Mouse (Mus musculus) liver, embryonic 13.5 days (tissue): Measurements from ENCODE around the gene Ank3. TPM values are rescaled to one million over a fixed set of nuclear protein-coding genes. Genes with fewer than 3 reads are reported as not detected.

Experiments
- ATAC-seq: fragments of 200-750 bp; cut with Nextera tagmentation; 2 replicates; pipeline ENCODE4 v1.8.0; 2017; ENCODE audit warnings: low read depth, mild to moderate bottlenecking, moderate number of reproducible peaks, moderate library complexity
- DNase-seq: peaks from one replicate; pipeline ENCODE4 v3.0.0; 2022
- H3K27ac ChIP-seq: fragments of 300-500 bp; sonication (generic); 2 replicates; pipeline ENCODE4 v1.5.1; 2015; ENCODE audit warnings: moderate library complexity, mild to moderate bottlenecking, inconsistent platforms
- H3K27me3 ChIP-seq: fragments of 300-500 bp; sonication (generic); 2 replicates; pipeline ENCODE4 v1.6.1; 2015; ENCODE audit warnings: mild to moderate bottlenecking, inconsistent platforms
- H3K36me3 ChIP-seq: fragments of 300-500 bp; sonication (generic); 2 replicates; pipeline ENCODE4 v1.6.1; 2015; ENCODE audit warnings: mild to moderate bottlenecking, inconsistent platforms
- H3K4me1 ChIP-seq: fragments of 300-500 bp; sonication (generic); replicated peaks from 2 replicates; pipeline ENCODE4 v1.6.1; 2015; ENCODE audit warnings: inconsistent platforms
- H3K4me2 ChIP-seq: fragments of 300-500 bp; sonication (generic); 2 replicates; pipeline ENCODE4 v1.6.1; 2015; ENCODE audit warnings: inconsistent platforms, mild to moderate bottlenecking, moderate library complexity
- H3K4me3 ChIP-seq: fragments of 300-500 bp; sonication (generic); replicated peaks from 2 replicates; pipeline ENCODE4 v1.5.1; 2015; ENCODE audit warnings: mild to moderate bottlenecking, inconsistent platforms
- H3K9ac ChIP-seq: fragments of 300-500 bp; sonication (generic); 2 replicates; pipeline ENCODE4 v1.6.1; 2015; ENCODE audit warnings: mild to moderate bottlenecking, inconsistent platforms
- H3K9me3 ChIP-seq: fragments of 300-500 bp; sonication (generic); replicated peaks from 2 replicates; pipeline ENCODE4 v1.6.1; 2016; ENCODE audit warnings: inconsistent platforms
- WGBS: fragments of 180-500 bp; shearing (Covaris S2); methylation state at CpG from one replicate; pipeline ENCODE4 v1.1.7; 2015; ENCODE audit not compliant: insufficient replicate concordance; 5-methylcytosine and 5-hydroxymethylcytosine counted together
- polyA plus RNA-seq: library from polyadenylated mRNA; unstranded; fragments of >200 nt; fragmentation: Nextera tagmentation; extraction: Ambion mirVana; gene quantifications from 2 replicates; pipeline ENCODE4 v1.2.1, GENCODE M21; 2015

The Ank3 gene
- polyA plus RNA-seq, 1 experiment from 2014 or later = 5.6 TPM

DNA sequence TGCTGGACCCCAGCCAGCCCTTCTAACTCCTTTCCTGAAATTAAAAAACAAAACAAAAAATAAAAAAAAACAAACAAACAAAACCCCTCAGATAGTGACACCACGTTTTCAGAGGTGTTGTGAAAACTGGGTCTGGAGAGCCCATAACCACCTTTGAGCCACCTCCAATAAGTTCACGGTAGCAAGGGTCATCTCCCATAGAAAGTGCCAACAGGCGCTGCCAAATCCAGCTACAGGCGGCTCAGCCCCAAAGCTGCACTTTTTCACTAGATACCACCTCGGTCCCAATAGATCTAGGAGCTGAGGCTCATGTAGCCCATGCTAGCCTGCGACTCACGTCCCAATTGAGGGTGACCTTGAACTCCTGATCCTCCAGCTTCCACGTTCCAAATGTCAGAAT, 547.7 kb downstream of the Ank3 start:
- Histone ChIP-seq H3K9ac (no peak overlapping the region), H3K4me3 (no peak overlapping the region), H3K4me1 (no peaks in the 10 kb centered on the region), H3K27me3 (no peaks in the 10 kb centered on the region), H3K36me3 (no peaks in the 10 kb centered on the region), H3K9me3 (no peaks in the 10 kb centered on the region), H3K4me2 (no peak overlapping the region), H3K27ac (no peak overlapping the region)
- whole genome bisulfite sequencing = 61% methylated on average over 8 of the region's 8 CpGs
- DNase-seq (no peak), ATAC-seq (no peak)

- Histone ChIP-seq H3K4me2 (no peak overlapping the region), H3K27ac (no peak overlapping the region), H3K4me1 (no peaks in the 10 kb centered on the region), H3K9me3 (no peaks in the 10 kb centered on the region), H3K36me3 (no peaks in the 10 kb centered on the region), H3K9ac (no peak overlapping the region), H3K27me3 (no peaks in the 10 kb centered on the region), H3K4me3 (no peak overlapping the region)
- DNase-seq = no peak
- no peak for ATAC-seq
- 73% methylated on average over 6 of the region's 6 CpGs for WGBS
Observed at GRCm38 (mm10) chr10:69947093-69947492, 548.5 kb downstream of the Ank3 start.

DNA sequence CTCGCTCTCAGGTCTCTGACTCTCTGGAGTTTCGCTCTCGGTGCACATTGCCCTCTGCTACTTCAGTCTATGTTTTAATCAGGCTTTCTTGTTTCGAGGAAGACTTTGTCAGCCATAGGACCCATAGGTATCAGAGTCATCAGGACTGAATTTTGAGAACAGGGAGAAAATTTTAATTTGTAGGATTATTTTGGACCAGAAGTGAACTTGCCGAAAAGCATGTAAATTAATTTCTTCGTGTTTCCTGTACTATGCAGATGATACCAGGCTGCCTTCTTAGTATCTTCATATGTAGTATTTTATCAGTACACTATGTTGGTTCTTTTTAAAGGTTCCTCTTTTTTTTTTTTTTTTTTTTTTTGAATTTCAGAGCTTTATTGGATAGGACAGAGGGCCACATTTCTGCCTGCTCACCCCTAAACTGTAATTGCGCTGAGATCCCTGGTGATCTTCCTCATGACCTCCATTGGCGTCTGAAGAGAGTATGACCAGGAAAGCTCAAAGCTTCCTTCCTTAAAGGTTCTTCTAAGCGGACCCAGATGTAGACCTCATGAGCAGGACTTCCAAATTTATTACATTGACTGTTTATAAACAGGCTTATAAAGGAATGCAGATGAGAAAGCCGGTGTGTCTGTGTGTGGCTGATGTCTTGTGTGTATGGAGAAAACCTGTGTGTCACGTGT, 551.8 kb downstream of the Ank3 start:
- no peak for ATAC-seq
- Histone ChIP-seq H3K4me3 (no peak overlapping the region), H3K4me2 (no peak overlapping the region), H3K9me3 (no peaks in the 10 kb centered on the region), H3K36me3 (no peaks in the 10 kb centered on the region), H3K27ac (no peak overlapping the region), H3K4me1 (no peaks in the 10 kb centered on the region), H3K9ac (no peak overlapping the region), H3K27me3 (no peaks in the 10 kb centered on the region)
- DNase-seq = no peak
- WGBS = 71% methylated on average over 11 of the region's 11 CpGs

DNA sequence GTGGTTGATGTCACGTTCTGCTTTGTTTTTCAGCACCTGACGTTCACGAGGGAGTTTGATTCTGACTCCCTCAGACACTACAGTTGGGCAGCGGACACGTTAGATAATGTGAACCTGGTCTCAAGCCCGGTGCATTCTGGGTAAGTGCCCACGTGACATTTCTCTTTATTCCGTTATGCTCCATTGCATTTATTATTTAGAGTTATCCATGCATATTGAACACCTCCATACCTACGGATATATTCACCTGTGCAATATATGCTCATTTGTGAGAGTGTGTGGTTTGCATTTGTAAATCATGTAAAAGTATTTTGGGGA, 552.3 kb downstream of the Ank3 start:
- no peak for ATAC-seq
- Histone ChIP-seq H3K9ac (no peak overlapping the region), H3K4me1 (no peaks in the 10 kb centered on the region), H3K27me3 (no peaks in the 10 kb centered on the region), H3K4me3 (no peak overlapping the region), H3K9me3 (no peaks in the 10 kb centered on the region), H3K36me3 (no peaks in the 10 kb centered on the region), H3K27ac (no peak overlapping the region), H3K4me2 (no peak overlapping the region)
- 73% methylated on average over 9 of the region's 9 CpGs for WGBS
- no peak for DNase-seq

GRCm38 (mm10) chr10:69951426-69951825, 552.9 kb downstream of the Ank3 start:
- Histone ChIP-seq H3K36me3 (no peaks in the 10 kb centered on the region), H3K27me3 (no peaks in the 10 kb centered on the region), H3K9ac (no peak overlapping the region), H3K4me3 (no peak overlapping the region), H3K9me3 (no peaks in the 10 kb centered on the region), H3K4me2 (no peak overlapping the region), H3K4me1 (no peaks in the 10 kb centered on the region), H3K27ac (no peak overlapping the region)
- ATAC-seq (no peak), DNase-seq (no peak)
- 47% methylated on average over 4 of the region's 4 CpGs for WGBS

GRCm38 (mm10) chr10:69952316-69952715, 553.7 kb downstream of the Ank3 start:
- H3K27ac ChIP-seq = no peak overlapping the region
- no peak for ATAC-seq
- no peaks in the 10 kb centered on the region for H3K27me3 ChIP-seq
- H3K36me3 ChIP-seq = no peaks in the 10 kb centered on the region
- no peak overlapping the region for H3K9ac ChIP-seq
- no peak overlapping the region for H3K4me2 ChIP-seq
- 87% methylated on average over 1 of the region's 1 CpGs for WGBS
- H3K4me3 ChIP-seq = no peak overlapping the region
- no peak for DNase-seq
- no peaks in the 10 kb centered on the region for H3K4me1 ChIP-seq
- H3K9me3 ChIP-seq = no peaks in the 10 kb centered on the region

GRCm38 (mm10) chr10:69954657-69955267, 556.2 kb downstream of the Ank3 start:
- Histone ChIP-seq H3K4me2 (no peak overlapping the region), H3K9ac (no peak overlapping the region), H3K9me3 (no peaks in the 10 kb centered on the region), H3K27ac (no peak overlapping the region), H3K4me3 (no peak overlapping the region), H3K36me3 (no peaks in the 10 kb centered on the region), H3K4me1 (no peaks in the 10 kb centered on the region), H3K27me3 (no peaks in the 10 kb centered on the region)
- no peak for DNase-seq
- 66% methylated on average over 9 of the region's 9 CpGs for WGBS
- no peak for ATAC-seq

GRCm38 (mm10) chr10:69962226-69962625, 563.7 kb downstream of the Ank3 start:
- Histone ChIP-seq H3K27me3 (no peaks in the 10 kb centered on the region), H3K36me3 (no peaks in the 10 kb centered on the region), H3K27ac (no peak overlapping the region), H3K9ac (no peak overlapping the region), H3K9me3 (no peaks in the 10 kb centered on the region), H3K4me2 (no peak overlapping the region), H3K4me3 (no peak overlapping the region), H3K4me1 (peaks cover 4% of the 10 kb centered on the region)
- 80% methylated on average over 7 of the region's 7 CpGs for WGBS
- DNase-seq = no peak
- ATAC-seq = no peak

- Histone ChIP-seq H3K4me2 (no peak overlapping the region), H3K9ac (no peak overlapping the region), H3K4me3 (no peak overlapping the region), H3K4me1 (peaks cover 5% of the 10 kb centered on the region), H3K9me3 (no peaks in the 10 kb centered on the region), H3K27ac (no peak overlapping the region), H3K27me3 (no peaks in the 10 kb centered on the region), H3K36me3 (no peaks in the 10 kb centered on the region)
- ATAC-seq = no peak
- 73% methylated on average over 7 of the region's 7 CpGs for WGBS
- no peak for DNase-seq
Observed at GRCm38 (mm10) chr10:69962976-69963375, 564.4 kb downstream of the Ank3 start.

DNA sequence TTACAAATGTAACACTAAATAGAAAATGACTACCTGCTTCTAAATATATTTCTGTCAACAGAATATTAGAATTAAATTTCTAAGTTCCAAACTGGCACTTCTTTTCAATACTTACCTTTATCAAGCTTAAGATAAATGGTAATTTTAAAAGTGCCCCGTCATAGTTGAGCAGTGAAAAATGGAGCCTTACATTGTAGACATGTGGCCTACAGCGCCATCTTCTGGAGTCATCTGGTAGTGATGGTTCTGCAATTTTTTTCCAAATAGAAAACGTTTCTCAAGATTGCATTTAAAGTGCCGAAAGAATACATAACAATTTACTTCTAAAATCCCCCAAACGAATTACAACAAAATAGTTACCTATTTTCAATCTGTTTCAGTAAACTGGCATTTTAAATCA, 566.0 kb downstream of the Ank3 start:
- Histone ChIP-seq H3K9me3 (no peaks in the 10 kb centered on the region), H3K27me3 (no peaks in the 10 kb centered on the region), H3K4me3 (no peak overlapping the region), H3K36me3 (no peaks in the 10 kb centered on the region), H3K4me1 (peaks cover 11% of the 10 kb centered on the region), H3K4me2 (no peak overlapping the region), H3K9ac (no peak overlapping the region), H3K27ac (no peak overlapping the region)
- peak; percentile 30 for DNase-seq
- 5% methylated on average over 5 of the region's 5 CpGs for WGBS
- ATAC-seq = no peak

DNA sequence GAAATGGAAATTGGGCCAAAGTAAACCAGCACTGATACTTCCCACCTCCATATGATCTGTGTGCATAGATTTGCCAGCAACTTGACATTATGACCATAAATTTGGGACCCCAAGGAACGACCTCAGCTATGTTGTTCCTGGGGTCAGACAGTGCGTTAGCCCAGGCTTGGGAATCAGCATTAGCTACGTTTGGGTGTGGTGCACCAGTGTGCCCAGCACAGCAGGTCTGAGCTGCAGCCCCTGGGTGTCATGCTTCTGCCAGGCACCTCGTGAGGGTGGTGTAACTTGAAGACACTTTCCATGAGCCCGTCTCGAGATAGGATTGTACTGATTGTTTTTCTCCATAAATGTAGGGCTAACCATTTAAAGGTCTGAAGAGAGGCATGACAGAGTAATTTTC, 566.5 kb downstream of the Ank3 start:
- Histone ChIP-seq H3K27ac (no peak overlapping the region), H3K4me2 (no peak overlapping the region), H3K27me3 (no peaks in the 10 kb centered on the region), H3K9ac (no peak overlapping the region), H3K4me1 (peaks cover 11% of the 10 kb centered on the region), H3K4me3 (no peak overlapping the region), H3K36me3 (no peaks in the 10 kb centered on the region), H3K9me3 (no peaks in the 10 kb centered on the region)
- DNase-seq = no peak
- no peak for ATAC-seq
- 60% methylated on average over 6 of the region's 6 CpGs for whole genome bisulfite sequencing

- 61% methylated on average over 3 of the region's 4 CpGs for WGBS
- Histone ChIP-seq H3K4me1 (peaks cover 11% of the 10 kb centered on the region), H3K27ac (no peak overlapping the region), H3K9me3 (no peaks in the 10 kb centered on the region), H3K4me2 (no peak overlapping the region), H3K9ac (no peak overlapping the region), H3K27me3 (no peaks in the 10 kb centered on the region), H3K4me3 (no peak overlapping the region), H3K36me3 (no peaks in the 10 kb centered on the region)
- DNase-seq (no peak), ATAC-seq (0 out of 2 replicates have a peak, but pooled peaks have one; percentile 51)
Observed at GRCm38 (mm10) chr10:69967994-69968393, 569.4 kb downstream of the Ank3 start.
